Mouse (Mus musculus): ENCODE data around the gene Daam2. TPM values are rescaled to one million over a fixed set of nuclear protein-coding genes. Genes with fewer than 3 reads are reported as not detected.
A peak's percentile ranks its signal among the peaks of the same experiment; 100 is the strongest.

Gene Daam2
- polyA plus RNA-seq, 1 experiment, result 13.2 TPM

GRCm38 (mm10) chr17:49435081-49435480 is 129.1 kb downstream of the Daam2 start:
- TF ChIP-seq CTCF (conservative IDR thresholded peaks at IDR 0.05; ENCODE audit: insufficient read depth, insufficient read length, low read depth, low read length) (no peak), POLR2A (IDR thresholded peaks at IDR 0.05; ENCODE audit: low read depth, low read length) (no peak)
- 86% methylated on average over 10 of the region's 10 CpGs for WGBS
- peaks cover 17% of the 10 kb centered on the region for H3K4me1 ChIP-seq (ENCODE audit: control insufficient read depth, insufficient read depth, low read length)
- no peak overlapping the region for H3K27ac ChIP-seq (ENCODE audit: insufficient read depth, low read depth, low read length)
- DNase-seq, result no peak
- H3K36me3 ChIP-seq (ENCODE audit: control insufficient read depth, insufficient read depth, low read length), result peaks cover 3% of the 10 kb centered on the region; the same call in 1 of the 2 replicates
- H3K4me3 ChIP-seq (ENCODE audit: insufficient read depth, low read depth, low read length), result no peak overlapping the region
- no peaks in the 10 kb centered on the region for H3K27me3 ChIP-seq (replicated peaks; ENCODE audit: control insufficient read depth, insufficient read depth, low read length)

- Histone ChIP-seq H3K27me3 (replicated peaks; ENCODE audit: control insufficient read depth, insufficient read depth, low read length) (no peaks in the 10 kb centered on the region), H3K4me1 (ENCODE audit: control insufficient read depth, insufficient read depth, low read length) (peaks cover 25% of the 10 kb centered on the region), H3K27ac (ENCODE audit: insufficient read depth, low read depth, low read length) (no peak overlapping the region), H3K36me3 (ENCODE audit: control insufficient read depth, insufficient read depth, low read length) (peaks cover 3% of the 10 kb centered on the region; the same call in 1 of the 2 replicates), H3K4me3 (ENCODE audit: insufficient read depth, low read depth, low read length) (no peak overlapping the region)
- no peak for DNase-seq
- TF ChIP-seq POLR2A (IDR thresholded peaks at IDR 0.05; ENCODE audit: low read depth, low read length) (no peak), CTCF (conservative IDR thresholded peaks at IDR 0.05; ENCODE audit: insufficient read depth, insufficient read length, low read depth, low read length) (no peak)
- WGBS, result 66% methylated on average over 6 of the region's 6 CpGs
Measured at GRCm38 (mm10) chr17:49434236-49434635, 129.9 kb downstream of the Daam2 start.

DNA sequence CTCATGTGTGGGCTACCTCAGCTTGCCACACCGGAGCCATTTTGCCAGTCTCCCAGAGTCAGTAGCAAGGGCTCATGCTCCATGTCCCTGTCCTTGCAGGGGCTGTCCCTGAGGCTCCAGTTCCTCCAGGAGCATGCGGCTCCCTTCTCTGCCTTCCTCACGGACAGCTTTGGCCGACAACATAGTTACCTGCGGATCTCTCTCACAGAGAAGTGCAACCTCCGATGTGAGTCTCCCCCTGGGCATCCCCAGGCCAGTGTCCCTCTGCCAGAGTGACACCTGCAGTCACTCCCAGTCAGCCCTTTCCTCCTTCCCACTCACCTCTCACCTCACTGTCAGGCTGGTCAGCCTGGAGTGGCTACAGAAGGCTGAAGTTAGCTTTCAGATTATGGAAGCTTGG is 131.1 kb downstream of the Daam2 start:
- no peaks in the 10 kb centered on the region for H3K27me3 ChIP-seq (replicated peaks; ENCODE audit: control insufficient read depth, insufficient read depth, low read length)
- 90% methylated on average over 6 of the region's 6 CpGs for WGBS
- TF ChIP-seq CTCF (conservative IDR thresholded peaks at IDR 0.05; ENCODE audit: insufficient read depth, insufficient read length, low read depth, low read length), result no peak
- no peak for TF ChIP-seq POLR2A (IDR thresholded peaks at IDR 0.05; ENCODE audit: low read depth, low read length)

DNA sequence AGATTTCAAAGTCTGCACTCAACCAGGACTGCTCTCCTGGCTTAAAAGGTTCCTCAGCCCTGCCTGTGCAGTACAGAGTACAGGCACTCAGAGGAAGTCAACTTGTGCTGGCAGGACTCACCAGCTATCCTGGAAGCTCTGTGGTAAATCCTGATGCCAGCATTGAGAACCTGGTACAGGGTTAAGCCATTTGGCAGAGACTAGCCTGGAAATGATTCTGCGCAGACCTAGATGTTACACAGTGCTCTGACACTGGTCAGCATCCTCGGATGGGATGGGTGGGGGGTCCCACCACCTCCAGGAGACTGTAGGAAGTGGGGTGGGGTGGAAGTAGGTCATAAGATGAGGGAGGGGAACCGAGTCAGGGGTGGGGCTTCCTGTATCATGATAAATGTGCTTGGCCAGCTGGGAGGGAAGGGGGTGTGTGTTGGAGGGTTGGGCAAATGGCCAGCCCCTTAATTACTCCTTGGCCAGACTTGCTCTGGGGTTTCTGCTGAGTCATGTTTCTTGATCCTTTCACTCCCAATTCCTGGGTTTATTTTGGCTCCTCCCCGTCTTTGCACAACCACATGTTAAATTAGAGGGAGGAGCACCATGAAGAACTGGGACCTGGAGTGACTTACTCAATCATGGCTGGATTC is 132.0 kb downstream of the Daam2 start:
- peak; percentile 92 for DNase-seq
- no peak overlapping the region for H3K27ac ChIP-seq (ENCODE audit: insufficient read depth, low read depth, low read length)
- TF ChIP-seq CTCF (conservative IDR thresholded peaks at IDR 0.05; ENCODE audit: insufficient read depth, insufficient read length, low read depth, low read length), result no peak
- no peak for TF ChIP-seq POLR2A (IDR thresholded peaks at IDR 0.05; ENCODE audit: low read depth, low read length)

More for the DNA sequence above, 131.1 kb downstream of the Daam2 start:
- Histone ChIP-seq H3K4me3 (ENCODE audit: insufficient read depth, low read depth, low read length) (no peak overlapping the region), H3K4me1 (ENCODE audit: control insufficient read depth, insufficient read depth, low read length) (peaks cover 28% of the 10 kb centered on the region), H3K36me3 (ENCODE audit: control insufficient read depth, insufficient read depth, low read length) (peaks cover 1% of the 10 kb centered on the region; the same call in 1 of the 2 replicates), H3K27ac (ENCODE audit: insufficient read depth, low read depth, low read length) (no peak overlapping the region)
- no peak for DNase-seq

GRCm38 (mm10) chr17:49431176-49431575 is 133.0 kb downstream of the Daam2 start:
- Histone ChIP-seq H3K27me3 (replicated peaks; ENCODE audit: control insufficient read depth, insufficient read depth, low read length) (no peaks in the 10 kb centered on the region), H3K27ac (ENCODE audit: insufficient read depth, low read depth, low read length) (no peak overlapping the region), H3K4me3 (ENCODE audit: insufficient read depth, low read depth, low read length) (no peak overlapping the region), H3K36me3 (ENCODE audit: control insufficient read depth, insufficient read depth, low read length) (peaks cover 1% of the 10 kb centered on the region; the same call in 1 of the 2 replicates), H3K4me1 (ENCODE audit: control insufficient read depth, insufficient read depth, low read length) (peaks cover 28% of the 10 kb centered on the region)
- DNase-seq, result no peak
- no peak for TF ChIP-seq CTCF (conservative IDR thresholded peaks at IDR 0.05; ENCODE audit: insufficient read depth, insufficient read length, low read depth, low read length)
- TF ChIP-seq POLR2A (IDR thresholded peaks at IDR 0.05; ENCODE audit: low read depth, low read length), result no peak
- 89% methylated on average over 6 of the region's 6 CpGs for WGBS

More for the DNA sequence above, 132.0 kb downstream of the Daam2 start:
- no peaks in the 10 kb centered on the region for H3K27me3 ChIP-seq (replicated peaks; ENCODE audit: control insufficient read depth, insufficient read depth, low read length)
- 27% methylated on average over 4 of the region's 4 CpGs for WGBS
- peaks cover 1% of the 10 kb centered on the region; the same call in 1 of the 2 replicates for H3K36me3 ChIP-seq (ENCODE audit: control insufficient read depth, insufficient read depth, low read length)
- H3K4me1 ChIP-seq (ENCODE audit: control insufficient read depth, insufficient read depth, low read length), result peaks cover 28% of the 10 kb centered on the region
- no peak overlapping the region for H3K4me3 ChIP-seq (ENCODE audit: insufficient read depth, low read depth, low read length)

DNA sequence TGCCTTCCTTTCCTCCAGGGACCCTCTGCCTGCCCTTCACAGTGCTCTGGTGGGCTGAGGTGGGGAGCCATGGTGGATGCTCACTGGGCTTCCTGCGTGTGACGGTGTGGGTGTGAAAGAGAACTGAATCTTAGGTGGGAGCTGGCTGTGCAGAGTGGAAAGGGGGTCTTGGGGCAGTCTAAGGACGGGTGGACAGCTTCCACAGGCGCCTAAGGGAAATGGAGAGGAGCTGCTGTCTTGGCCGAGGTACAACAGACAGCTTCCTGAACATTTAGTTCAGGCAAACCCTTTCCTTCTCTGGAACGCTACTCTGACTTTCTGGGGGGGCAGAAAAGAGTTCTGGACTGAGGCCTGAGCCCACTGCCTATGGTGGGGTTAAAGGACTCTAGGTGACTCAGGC is 134.0 kb downstream of the Daam2 start:
- peaks cover 28% of the 10 kb centered on the region for H3K4me1 ChIP-seq (ENCODE audit: control insufficient read depth, insufficient read depth, low read length)
- DNase-seq, result no peak
- H3K27me3 ChIP-seq (replicated peaks; ENCODE audit: control insufficient read depth, insufficient read depth, low read length), result no peaks in the 10 kb centered on the region
- no peaks in the 10 kb centered on the region for H3K36me3 ChIP-seq (ENCODE audit: control insufficient read depth, insufficient read depth, low read length)
- peak overlapping the region; percentile 9; the same call in 1 of the 2 replicates for H3K4me3 ChIP-seq (ENCODE audit: insufficient read depth, low read depth, low read length)
- no peak overlapping the region for H3K27ac ChIP-seq (ENCODE audit: insufficient read depth, low read depth, low read length)
- WGBS, result 60% methylated on average over 6 of the region's 6 CpGs
- TF ChIP-seq CTCF (conservative IDR thresholded peaks at IDR 0.05; ENCODE audit: insufficient read depth, insufficient read length, low read depth, low read length), result no peak
- no peak for TF ChIP-seq POLR2A (IDR thresholded peaks at IDR 0.05; ENCODE audit: low read depth, low read length)

DNA sequence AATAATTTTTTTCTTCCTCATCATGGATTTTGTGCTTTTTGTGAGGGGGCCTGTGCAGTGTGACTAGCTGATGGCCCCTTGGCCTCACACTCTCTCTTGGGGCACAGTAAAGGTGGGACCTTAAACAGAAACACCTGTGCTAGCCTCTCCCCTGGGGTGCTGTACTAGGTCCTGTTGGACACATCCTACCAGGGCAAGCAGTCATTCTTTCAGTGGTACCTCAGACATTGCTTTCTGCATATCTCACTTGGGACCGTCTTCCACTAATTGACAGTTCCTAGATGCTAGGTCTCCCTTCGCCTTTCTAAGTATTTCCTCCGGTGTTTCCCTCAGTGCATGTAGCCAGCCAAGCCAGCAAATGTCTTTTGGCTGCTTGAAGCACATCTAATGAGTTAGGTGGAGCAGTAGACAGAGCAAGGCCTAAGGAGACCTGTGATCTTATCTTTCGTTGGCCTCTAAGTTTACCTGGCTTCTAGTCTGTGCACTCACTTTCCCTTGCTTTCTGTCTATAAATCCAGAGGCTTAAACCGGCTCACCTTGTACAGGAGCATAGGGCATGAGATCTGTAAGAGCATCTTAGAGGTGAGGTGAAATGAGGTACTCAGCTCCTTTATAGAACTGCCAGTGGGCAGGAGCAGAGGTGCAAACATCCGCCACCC is 134.5 kb downstream of the Daam2 start:
- Histone ChIP-seq H3K36me3 (ENCODE audit: control insufficient read depth, insufficient read depth, low read length) (no peaks in the 10 kb centered on the region), H3K27me3 (replicated peaks; ENCODE audit: control insufficient read depth, insufficient read depth, low read length) (no peaks in the 10 kb centered on the region), H3K4me3 (ENCODE audit: insufficient read depth, low read depth, low read length) (peak overlapping the region; percentile 87; the same call in 1 of the 2 replicates), H3K27ac (ENCODE audit: insufficient read depth, low read depth, low read length) (0 out of 2 replicates have a peak overlapping the region, but pooled peaks have one; percentile 18), H3K4me1 (ENCODE audit: control insufficient read depth, insufficient read depth, low read length) (peaks cover 28% of the 10 kb centered on the region)
- DNase-seq, result no peak
- WGBS, result 65% methylated on average over 6 of the region's 6 CpGs
- no peak for TF ChIP-seq CTCF (conservative IDR thresholded peaks at IDR 0.05; ENCODE audit: insufficient read depth, insufficient read length, low read depth, low read length)
- TF ChIP-seq POLR2A (IDR thresholded peaks at IDR 0.05; ENCODE audit: low read depth, low read length), result no peak
